Mouse (Mus musculus): ENCODE data around the gene Akr1c13.

Gene Akr1c13

DNA sequence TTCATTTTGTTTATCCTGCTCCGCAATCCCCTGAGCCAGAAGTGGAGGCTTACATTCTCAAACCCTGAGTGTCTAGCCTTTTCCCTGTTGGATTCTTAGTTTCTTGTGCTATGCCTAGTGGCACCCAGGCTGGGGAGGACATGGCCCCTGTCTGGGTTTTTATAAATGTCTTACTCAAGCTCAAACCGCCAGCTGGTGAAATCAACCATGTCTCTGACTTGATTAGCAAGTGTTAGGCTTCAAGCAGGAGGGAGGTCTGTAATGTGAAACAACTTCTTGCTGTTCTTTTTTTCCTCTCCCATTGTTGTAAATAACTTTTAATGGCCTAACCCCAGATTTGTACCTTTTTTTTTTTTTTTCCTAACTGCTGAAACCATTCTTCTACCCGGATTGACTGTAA is 58.4 kb downstream of the Akr1c13 start:
- no peak for DNase-seq
